Mouse (Mus musculus): Measurements from ENCODE around the gene Ap1s1.

Gene Ap1s1

DNA sequence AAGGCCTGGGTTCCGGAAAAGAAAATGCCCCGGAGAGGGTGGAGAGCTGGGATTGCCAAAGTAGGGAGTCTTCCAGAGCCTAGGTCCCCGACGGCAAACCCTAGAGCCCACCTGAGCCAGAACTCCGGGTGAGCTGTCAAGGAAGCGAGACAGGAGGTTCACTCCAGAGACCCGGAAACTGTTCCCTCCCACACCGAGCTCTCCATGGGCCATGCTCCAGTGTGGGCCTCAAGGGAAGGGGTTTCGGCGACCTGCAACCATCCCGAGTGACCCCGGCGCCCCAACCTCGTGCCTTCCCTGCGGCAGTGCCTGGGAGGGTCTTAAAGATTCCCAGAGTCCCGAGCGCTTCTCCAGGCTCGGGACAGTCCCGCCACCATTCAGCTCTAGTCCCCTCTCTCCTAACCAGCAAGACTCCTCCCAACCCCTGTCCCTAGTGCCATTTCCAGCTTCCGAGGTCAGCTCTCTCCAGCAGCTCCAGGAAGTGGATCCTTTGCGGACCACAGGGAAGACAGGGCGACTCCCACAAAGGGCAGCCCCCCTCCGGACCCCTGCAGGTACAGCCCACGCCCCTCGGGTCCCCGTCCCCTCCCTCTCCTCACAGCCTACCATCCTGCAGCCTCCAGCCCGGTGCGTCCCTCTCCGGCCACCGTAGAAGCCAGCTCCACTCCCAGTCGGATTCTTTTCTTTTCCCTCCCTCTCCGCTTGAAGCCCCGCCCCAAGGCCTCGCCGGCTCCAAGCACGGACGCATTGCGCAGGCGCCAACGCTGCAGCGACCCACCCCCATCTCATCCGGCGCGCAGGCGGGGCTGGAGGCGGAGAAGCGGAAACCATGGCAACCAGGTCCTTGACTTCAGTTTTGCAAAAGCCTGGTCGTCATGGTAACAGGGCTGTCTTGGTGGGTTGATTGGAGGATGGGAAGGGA, at the start of gene Ap1s1:
Gene Ap1s1, minus strand, starts transcription at position 734 of the 922 bp plus-strand sequence.
- peak; percentile 100 for DNase-seq (ENCODE audit: extremely low spot score)

DNA sequence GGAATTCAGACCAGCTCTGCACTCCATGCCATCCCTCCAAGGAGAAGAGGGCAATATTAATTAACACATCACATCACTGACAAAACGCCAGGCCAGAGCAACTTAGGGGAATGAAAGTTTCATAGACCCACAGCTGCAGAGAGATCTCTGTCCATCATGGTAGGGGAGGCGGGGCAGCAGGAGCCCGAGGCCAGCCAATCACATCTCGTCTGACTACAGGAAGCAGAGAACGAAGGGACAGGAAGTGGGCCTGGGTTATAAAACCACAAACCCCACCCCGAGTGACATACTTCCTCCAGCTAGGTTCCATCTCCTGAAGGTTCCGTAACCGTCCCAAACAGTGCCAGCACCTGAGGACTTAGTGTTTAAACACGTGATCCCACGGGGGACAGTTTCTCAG, 49.2 kb upstream of the Ap1s1 start:
- DNase-seq (ENCODE audit: extremely low spot score): no peak

DNA sequence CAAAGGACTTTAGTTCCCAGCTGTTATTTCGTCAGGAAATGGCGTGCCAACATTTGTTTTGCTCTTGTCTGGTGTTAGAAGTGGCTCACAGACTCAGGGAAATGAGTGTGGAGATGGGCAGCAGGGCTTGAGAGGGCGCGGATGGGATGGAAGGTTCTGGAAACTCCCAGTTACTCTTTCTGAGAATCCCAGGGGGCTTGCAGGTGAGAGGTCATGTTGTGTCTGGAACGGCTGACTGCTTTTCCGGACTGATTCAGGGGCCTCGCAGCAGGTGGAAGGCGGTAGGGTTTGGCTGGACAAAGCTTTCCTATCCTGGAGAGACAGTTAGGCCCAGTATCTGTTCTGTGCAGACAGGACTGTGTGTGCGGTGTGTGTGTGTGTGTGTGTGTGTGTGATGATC, 47.8 kb upstream of the Ap1s1 start:
- DNase-seq (ENCODE audit: extremely low spot score): no peak

DNA sequence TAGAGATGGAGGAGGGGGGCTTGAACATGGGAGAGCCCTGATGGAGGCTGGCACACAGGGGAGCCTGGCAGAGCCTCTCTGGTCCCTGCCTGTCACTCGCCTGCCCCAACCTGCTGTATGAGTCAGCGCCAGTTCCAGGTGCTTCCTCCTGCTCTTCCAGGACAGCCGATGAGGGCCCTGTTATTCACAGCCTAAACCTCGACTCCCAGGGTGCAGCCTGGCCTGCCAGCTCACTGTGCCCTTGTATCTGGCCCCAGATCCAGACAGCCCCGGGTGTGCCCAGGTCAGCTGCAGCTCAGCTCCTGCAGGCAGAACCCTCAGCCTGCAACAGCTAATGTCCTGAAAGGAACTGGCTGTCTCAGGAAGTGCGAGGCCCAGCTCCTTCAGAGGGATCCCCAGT, 45.6 kb upstream of the Ap1s1 start:
- DNase-seq (ENCODE audit: extremely low spot score): no peak

DNA sequence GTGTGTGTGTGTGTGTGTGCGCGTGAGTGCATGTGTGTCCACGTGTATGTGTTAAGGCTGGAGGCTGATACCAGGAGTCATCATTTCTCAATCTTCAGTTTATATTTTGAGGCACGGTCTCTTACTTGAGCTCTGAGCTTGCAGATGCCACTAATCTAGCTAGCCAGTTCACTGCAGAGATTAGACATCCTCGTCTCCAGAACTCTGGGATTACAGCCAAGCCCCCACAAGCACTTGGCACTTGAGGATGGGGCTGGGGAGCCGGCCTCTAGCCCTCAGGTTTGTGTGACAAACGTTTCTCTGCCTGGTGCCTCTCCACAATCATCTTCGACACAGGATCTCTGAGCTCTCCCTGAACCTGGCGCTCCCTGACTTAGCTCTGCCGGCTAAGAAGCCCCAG, 44.9 kb upstream of the Ap1s1 start:
- no peak for DNase-seq (ENCODE audit: extremely low spot score)

DNA sequence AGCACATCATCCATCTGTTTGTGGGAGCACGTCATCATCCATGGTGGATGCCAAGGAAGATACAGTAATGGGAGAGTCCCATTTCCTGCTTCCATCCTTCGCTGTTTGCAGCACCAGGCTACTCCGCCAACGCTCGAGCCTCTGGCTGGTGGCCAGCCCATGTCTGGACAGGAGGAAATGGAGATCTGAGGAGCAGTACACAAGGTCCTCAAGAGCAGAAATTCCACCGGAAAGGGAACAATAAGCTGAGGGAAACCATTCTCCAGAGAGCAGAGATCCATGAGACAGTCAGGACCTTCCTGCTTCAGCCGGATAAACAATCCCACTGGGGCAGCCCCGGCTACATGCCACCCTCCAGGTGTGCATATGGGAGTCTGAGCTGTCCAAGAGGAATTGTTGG, 41.5 kb upstream of the Ap1s1 start:
- no peak for DNase-seq (ENCODE audit: extremely low spot score)

DNA sequence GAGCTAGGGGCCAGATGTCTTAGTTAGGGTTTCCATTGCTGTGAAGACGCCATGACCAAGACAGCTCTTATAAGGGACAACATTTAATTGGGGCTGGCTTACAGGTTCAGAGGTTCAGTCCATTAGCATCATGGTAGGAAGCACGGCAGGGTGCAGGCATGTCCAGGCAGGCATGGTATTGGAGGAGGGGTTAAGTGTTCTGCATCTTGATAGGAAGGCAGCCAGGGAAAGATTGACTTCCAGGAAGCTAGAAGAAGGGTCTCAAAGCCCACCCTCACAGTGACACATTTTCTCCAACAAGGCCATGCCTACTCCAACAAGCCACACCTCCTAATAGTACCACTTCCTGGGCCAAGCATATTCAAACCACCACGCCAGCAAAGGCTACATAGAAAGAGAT, 39.8 kb upstream of the Ap1s1 start:
- no peak for DNase-seq (ENCODE audit: extremely low spot score)

DNA sequence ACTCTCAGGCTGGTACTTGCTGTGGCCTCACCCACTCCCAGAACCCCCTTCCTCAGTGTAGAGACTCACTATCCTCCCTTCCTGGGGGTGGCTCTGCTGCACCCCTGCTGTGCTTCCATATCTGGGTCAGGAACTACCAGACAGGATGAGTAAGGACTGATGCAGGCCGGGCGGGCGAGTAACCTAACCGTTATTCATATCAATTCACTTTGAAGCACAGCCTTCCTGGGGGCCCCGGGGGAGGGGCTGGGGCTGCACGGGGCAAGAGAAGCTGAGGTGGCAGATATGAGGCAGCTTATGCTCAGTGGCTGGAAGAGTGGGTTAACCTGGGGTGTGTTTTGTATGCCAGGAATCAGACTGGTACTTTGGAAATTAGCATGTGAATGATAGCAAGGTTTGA, 39.1 kb upstream of the Ap1s1 start:
- DNase-seq (ENCODE audit: extremely low spot score): no peak

DNA sequence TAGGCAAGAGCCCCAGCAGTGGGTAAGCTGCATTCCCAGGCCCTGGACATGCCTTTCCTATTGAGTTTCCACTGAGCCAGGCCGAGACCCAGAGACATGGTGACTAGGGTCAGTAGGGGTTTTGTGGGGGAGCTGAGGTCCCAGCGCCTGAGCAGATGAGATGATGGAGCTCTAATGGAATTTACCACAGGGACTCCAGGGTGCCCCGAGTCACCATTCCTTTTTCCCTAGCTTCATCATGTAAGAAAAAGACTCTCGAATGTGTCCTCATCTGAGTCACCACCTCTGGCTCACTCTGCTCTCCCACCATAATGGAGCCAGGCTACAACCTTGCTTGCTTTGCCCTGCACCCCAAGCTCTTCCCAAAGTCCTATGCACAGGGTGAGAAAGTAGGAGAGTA, 37.1 kb upstream of the Ap1s1 start:
- DNase-seq (ENCODE audit: extremely low spot score): no peak

DNA sequence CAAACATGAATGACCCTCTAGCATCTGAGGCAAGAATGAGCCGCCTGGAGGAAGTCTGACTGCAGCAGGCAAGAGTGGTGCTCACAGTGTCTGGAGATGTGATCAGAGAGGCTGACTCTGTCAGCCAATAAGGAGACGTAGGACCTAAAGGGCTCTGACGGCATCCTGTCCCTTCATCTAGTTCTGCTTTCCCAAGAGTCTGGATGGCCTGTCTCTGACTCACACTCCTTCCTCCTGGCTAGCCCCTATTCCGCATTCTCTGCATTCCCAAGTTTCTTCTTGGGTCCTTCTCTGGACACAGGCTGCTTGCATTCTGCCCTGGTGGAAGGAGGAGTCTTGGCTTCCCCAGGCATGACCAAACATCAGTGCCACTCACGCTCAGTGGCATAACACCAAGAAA, 33.9 kb upstream of the Ap1s1 start:
- DNase-seq (ENCODE audit: extremely low spot score): no peak

DNA sequence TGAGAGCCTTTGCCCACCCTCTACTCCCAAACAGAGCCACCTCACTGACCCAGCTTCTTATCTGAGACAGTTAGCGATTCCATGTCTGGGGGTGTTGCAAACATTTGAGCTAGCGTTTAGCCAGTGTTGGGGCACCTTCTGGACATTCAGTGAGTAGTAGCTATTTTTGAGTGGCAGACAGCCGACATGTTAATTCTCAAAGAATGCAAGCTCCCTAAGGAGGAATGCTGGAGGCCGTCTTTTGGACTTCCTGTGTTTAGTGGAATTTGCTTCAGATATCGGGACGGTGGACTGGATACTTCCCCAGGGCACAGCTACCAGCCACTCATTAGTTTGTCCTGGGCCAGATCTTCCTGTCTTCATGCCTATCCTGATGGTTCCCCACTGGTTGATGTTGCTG, 32.7 kb upstream of the Ap1s1 start:
- DNase-seq (ENCODE audit: extremely low spot score): no peak

DNA sequence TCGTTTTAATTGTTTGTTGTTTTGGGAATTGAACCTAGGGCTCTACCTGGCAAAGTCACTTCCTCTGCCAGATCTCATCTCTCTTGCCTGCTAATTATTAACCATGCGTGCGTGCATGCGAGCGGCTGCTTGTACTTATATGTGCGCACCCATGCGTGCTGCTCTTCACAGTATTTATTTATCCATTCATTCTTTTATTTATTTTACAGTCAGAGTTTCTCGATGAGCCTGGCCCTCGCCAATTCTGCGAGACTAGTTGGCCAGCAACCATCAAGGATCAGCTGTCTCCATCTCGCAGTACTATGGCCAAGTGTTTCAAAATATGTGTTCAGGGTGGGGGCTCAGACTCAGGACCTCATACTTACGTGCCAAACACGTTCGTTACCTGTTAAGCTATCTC, 32.1 kb upstream of the Ap1s1 start:
- DNase-seq (ENCODE audit: extremely low spot score): no peak

DNA sequence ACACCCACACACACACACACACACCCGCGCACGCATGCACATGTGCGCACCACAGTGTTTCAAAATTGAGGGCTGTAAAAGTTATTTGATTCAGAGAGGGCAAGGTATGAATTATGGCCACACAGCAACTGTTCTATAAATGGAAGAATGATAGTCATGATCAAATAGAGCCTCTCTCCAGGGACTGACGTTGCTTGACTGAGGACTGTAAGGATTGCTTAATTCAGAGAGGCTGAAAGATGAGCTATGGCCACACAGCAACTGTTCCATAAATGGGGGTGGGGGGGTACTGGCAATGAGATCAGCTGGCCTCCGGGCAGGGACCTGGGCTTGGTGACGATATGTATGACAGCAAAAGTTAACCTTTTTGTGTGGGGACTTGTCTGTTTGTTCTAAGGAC, 31.3 kb upstream of the Ap1s1 start:
- DNase-seq (ENCODE audit: extremely low spot score): no peak

DNA sequence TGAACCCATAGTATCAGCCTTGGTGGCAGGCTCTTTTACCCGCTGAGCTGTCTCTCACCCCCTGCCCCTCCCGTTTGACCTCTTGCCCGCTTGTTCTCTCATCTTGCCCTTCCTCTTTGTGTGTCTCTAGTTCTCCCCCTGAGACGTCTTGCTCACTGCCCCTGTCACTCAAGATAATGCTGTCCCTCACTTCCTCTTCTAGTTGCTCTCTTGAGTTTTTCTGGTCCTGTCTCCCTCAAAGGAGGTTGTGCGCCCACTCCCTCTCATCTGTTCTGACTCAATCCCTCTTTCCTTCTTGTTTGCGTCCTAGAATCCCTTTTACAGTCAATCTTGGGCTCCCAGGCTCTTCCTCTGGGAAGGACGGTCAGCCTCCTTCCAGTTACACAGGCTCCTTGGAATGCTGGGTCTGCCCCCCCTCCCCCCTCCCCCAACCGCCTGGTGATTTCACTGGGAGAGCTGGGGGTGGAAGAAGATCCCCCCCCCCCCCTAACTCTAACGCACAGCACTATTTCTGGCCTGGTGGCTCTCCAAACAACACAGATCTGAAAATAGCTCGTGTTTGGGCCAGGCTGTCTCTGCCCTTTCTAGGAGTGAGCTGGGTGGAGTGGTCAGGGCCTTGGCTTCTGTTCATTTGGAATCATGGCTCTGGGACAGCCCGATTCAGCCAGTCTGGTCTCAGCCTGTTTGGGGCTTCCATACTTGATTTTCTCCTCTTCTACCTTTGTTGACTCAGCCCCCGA, 30.4 kb upstream of the Ap1s1 start:
- DNase-seq (ENCODE audit: extremely low spot score): peak; percentile 32

DNA sequence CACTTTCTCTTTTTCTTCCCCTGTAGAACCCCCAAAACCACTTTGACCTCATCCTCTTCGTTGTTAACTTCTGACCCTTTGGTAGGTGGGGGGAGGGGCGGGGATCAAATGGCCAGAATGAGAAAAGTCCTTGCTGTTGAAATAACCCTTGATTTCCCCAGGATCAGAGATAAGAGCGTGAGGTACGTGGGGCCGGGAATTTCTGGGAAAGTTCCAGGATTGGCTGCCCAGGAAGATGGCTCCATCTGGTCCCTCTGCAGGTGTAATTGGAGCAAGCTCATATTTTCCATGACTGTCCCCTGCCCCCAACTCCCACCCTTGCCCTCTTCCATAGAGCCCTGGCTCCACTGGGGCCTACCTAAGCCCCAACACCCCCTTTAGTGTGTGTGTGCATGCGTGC, 29.8 kb upstream of the Ap1s1 start:
- DNase-seq (ENCODE audit: extremely low spot score): no peak

DNA sequence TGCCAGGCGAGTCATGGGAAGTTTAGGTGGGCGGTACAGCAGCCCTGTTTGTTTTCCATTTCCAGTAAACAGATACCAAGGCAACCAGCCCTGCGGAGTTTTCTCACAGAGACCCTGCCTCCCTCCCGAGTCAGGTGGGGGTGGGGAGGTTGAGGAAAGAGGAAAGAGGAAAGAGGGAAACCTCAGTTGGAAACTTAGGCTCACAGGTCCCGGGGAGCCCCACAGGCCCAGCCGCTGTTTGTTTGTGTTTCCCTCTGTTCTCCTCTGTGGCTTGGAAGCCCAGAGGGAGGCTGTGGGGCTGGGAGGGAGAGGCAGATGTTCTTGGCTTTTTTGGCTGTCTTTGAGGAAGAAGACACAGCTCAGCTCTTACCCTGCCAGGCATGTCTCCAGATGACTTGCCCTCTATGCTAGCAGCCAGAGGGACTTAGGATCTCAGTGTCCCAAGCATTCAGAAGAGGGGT, 28.3 kb upstream of the Ap1s1 start:
- DNase-seq (ENCODE audit: extremely low spot score): no peak

DNA sequence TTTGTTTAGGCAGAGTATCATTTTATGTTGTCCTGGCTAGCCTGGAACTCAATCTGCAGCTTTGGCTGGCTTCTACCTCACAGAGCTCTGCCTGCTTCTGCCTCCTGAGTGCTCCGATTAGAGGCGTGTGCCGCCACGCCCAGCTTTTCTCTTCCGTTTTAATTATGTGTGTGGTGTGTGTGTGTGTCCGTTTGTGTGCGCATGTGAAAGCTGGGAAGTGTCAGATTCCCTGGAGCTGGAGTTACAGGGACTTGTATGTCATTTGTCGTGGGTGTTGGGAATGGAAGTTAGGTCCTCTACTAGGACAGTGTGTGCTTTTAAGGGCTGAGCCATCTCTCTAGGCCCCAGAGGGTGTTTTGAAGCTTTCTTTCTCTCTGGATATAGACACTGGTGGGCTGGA, 27.2 kb upstream of the Ap1s1 start:
- no peak for DNase-seq (ENCODE audit: extremely low spot score)

DNA sequence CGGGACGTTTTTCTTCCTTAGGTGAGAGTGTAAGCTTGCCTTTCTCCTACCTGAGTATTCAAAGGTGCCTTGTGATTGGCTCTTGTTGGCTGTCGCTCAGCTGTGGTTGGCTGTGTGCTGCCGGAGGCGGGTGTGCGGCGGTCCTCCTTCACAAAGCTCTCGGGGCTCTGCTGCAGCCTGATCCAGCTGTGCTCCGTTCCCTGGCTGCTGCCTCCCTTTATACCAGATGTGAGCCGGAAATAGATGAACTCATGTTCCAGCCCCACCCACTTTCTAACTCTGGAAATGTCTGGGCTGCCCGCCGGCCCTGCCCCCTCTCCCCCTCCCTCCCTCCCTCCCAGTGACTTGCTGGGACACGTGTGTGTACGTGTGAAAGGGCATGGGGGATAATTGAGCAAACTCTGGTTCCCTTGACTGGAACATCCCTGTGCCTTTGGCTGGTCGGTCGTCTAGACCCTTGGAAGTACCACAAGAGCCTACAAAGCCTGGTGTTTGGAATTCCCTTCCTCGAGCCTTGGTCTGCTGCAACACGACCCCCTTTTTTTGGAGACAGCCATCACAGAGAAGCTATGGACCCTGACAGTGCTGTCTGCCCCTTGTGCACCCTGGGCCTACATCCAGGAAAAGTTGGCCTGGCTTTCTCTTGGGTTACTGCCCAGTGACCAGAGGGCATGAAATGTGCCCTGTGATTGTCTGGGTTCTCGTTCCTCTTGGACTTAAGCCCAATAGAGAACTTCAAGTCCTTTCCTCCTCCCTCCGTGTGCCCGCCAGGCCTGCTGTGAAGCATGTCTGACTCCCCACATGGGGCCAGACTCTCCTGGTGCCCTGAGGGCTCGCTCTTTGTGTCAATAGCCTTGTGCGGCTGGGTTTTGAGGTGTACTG, 26.4 kb upstream of the Ap1s1 start, which contains the start of gene Serpine1:
Gene Serpine1, minus strand, starts transcription at position 190 of the 882 bp plus-strand sequence.
- peak; percentile 63 for DNase-seq (ENCODE audit: extremely low spot score)

DNA sequence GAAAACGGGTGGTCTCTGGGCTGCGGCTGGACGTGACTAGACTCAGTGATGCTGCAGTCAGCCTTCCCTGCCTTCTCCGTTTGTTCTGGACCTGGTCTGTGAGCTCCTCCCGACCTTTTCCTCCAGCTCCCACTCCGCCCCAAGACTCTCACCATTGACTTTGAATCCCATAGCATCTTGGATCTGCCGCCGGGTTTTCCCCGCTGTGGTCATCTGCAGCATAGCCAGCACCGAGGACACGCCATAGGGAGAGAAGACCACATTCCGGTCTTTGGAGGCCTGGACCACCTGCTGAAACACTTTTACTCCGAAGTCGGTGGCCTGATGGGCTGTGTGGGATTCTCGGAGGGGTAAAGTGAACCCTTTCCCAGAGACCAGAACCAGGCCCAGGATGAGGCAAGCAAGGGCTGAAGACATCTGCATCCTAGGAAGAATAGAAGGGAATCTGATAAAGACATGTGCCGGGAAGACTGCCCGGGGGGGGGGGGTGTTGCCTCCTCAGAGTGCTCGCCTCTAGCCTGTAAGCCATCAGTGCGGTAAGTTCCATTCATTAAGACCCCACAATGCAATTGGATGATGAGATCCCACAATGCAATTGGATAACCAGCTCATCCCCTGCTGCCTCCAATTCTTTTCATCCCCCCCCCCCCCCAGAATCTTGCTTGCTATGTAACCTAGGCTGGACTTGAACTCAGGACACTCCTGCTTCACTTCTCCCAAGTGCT, 25.1 kb upstream of the Ap1s1 start:
- DNase-seq (ENCODE audit: extremely low spot score): no peak

DNA sequence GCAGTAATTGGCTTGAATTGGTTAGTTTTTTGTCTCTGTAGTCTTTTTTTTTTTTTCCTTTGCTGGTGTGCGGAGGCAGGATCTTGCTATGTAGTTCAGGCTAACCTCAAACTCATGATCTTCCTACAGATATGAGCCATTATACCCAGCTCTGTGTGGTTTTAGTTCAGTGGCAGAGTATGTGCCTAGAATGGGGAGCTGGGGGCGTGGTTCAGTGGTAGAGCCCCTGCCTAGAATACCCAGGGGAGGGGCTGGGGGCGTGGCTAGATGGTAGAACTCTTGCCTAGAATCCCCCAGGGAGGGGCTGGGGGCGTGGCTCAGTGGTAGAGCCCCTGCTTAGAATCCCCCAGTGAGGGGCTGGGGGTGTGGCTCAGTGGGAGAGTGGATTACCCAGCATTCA, 22.8 kb upstream of the Ap1s1 start:
- no peak for DNase-seq (ENCODE audit: extremely low spot score)

DNA sequence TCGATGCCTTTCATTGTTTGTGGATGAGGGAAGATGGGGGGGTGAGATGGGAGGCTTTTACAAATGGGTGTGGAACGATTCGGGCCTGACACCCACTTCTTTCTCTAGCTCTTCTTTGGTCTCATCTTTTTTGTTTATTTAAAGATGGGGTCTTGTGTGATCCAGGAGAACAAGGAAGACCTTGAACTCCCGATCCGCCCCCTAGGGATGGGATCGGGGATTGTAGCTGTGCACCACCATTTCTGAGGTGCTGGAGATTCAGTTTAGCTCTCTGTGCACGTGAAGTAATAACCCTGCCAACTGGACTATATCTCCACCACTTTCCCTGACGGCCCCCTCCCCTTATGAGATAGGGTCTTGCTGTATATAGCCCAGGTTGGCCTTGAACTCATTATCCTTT, 20.0 kb upstream of the Ap1s1 start:
- no peak for DNase-seq (ENCODE audit: extremely low spot score)

All from embryo, embryonic 9.5 days (tissue).